Mouse (Mus musculus) ES-E14 (cell line): ENCODE data around the gene Bace2. TPM values are rescaled to one million over a fixed set of nuclear protein-coding genes. Genes with fewer than 3 reads are reported as not detected.

Source experiments
- DNase-seq: peaks from one replicate; pipeline ENCODE4 v3.0.0-alpha.2; 2013; ENCODE audit warnings: low read depth, low spot score
- H3K27ac ChIP-seq: 2 replicates; pipeline ENCODE4 v1.5.1; 2012; ENCODE audit warnings: low read depth, mild to moderate bottlenecking, low read length, moderate library complexity, mixed read lengths; ENCODE audit not compliant: poor library complexity, insufficient read depth, severe bottlenecking
- H3K36me3 ChIP-seq: 2 replicates; pipeline ENCODE4 v1.6.1; 2012; ENCODE audit warnings: mild to moderate bottlenecking, low read length, moderate library complexity, mixed read lengths; ENCODE audit not compliant: control insufficient read depth, poor library complexity, insufficient read depth, severe bottlenecking
- H3K4me1 ChIP-seq, 2 experiments: fragments of 150-350 bp in 1 of 2; sonication (generic) in 1 of 2; 2 replicates each; pipeline ENCODE4 v1.6.1; 2012; ENCODE audit warnings: low read length in 2 of 2, mild to moderate bottlenecking in 1 of 2, mixed read lengths in 1 of 2; ENCODE audit not compliant: control insufficient read depth in 2 of 2, insufficient read depth in 2 of 2, poor library complexity in 1 of 2
- H3K4me3 ChIP-seq, 2 experiments: fragments of 150-350 bp in 1 of 2; sonication (generic) in 1 of 2; 2 replicates each; pipeline ENCODE4 v1.5.1; 2012; ENCODE audit warnings: low read length in 2 of 2, low read depth in 1 of 2, mild to moderate bottlenecking in 1 of 2, mixed read lengths in 1 of 2; ENCODE audit not compliant: insufficient read depth in 1 of 2, poor library complexity in 1 of 2, severe bottlenecking in 1 of 2
- H3K9ac ChIP-seq: 2 replicates; pipeline ENCODE4 v1.6.1; 2012; ENCODE audit warnings: low read depth, mild to moderate bottlenecking, low read length, mixed read lengths; ENCODE audit not compliant: poor library complexity, insufficient read depth, severe bottlenecking
- H3K9me3 ChIP-seq: fragments of 150-350 bp; sonication (generic); 2 replicates; pipeline ENCODE4 v1.6.1; 2012; ENCODE audit warnings: low read depth, mild to moderate bottlenecking, low read length; ENCODE audit not compliant: control insufficient read depth, insufficient read depth
- CHD2 ChIP-seq: IDR thresholded peaks from 2 replicates; pipeline ENCODE4 v1.6.1; 2014; ENCODE audit warnings: mild to moderate bottlenecking, low read depth, low read length, inconsistent platforms
- HCFC1 ChIP-seq: IDR thresholded peaks from 2 replicates; pipeline ENCODE4 v1.6.1; 2012; ENCODE audit warnings: low read length, inconsistent platforms, borderline replicate concordance; ENCODE audit not compliant: insufficient read depth
- MAFK ChIP-seq: IDR thresholded peaks from 2 replicates; pipeline ENCODE4 v1.6.1; 2014; ENCODE audit warnings: mild to moderate bottlenecking, low read depth, low read length, inconsistent platforms; ENCODE audit not compliant: insufficient read depth
- ZC3H11A ChIP-seq: IDR thresholded peaks from 2 replicates; pipeline ENCODE4 v1.6.1; 2012; ENCODE audit warnings: low read depth, mild to moderate bottlenecking, inconsistent platforms, low read length, borderline replicate concordance
- ZNF384 ChIP-seq: IDR thresholded peaks from 2 replicates; pipeline ENCODE4 v1.6.1; 2012; ENCODE audit warnings: low read depth, low read length, inconsistent platforms
- in situ Hi-C, 2 experiments: fragments of 600-800 bp; cut with MboI; formaldehyde crosslinking; loops; one replicate each; pipeline ENCODE4 v1.15.1; 2025; ENCODE audit warnings: low sequenced_read_pairs in 2 of 2, inconsistent platforms in 1 of 2; ENCODE audit not compliant: unreplicated experiment in 2 of 2
- total RNA-seq: library from RNA; depleted of rRNA; stranded (reverse); fragments of 300-350 nt; gene quantifications from 2 replicates; pipeline ENCODE4 v1.2.3, GENCODE M21; 2012

Gene Bace2
- total RNA-seq, 1 experiment = 0.54 TPM

GRCm38 (mm10) chr16:97431328-97431727, 74.8 kb downstream of the Bace2 start:
- Histone ChIP-seq H3K4me1 (no peaks in the 10 kb centered on the region), H3K27ac (no peak overlapping the region), H3K36me3 (no peaks in the 10 kb centered on the region), H3K9me3 (no peaks in the 10 kb centered on the region), H3K9ac (no peak overlapping the region), H3K4me3 (no peak overlapping the region)
- in situ Hi-C loops = no loop called here
- no peak for DNase-seq
- no peak for TF ChIP-seq ZNF384
- TF ChIP-seq ZC3H11A = no peak
- TF ChIP-seq HCFC1 = no peak
- no peak for TF ChIP-seq CHD2
- no peak for TF ChIP-seq MAFK

GRCm38 (mm10) chr16:97434206-97434605, 77.7 kb downstream of the Bace2 start:
- no peaks in the 10 kb centered on the region for H3K9me3 ChIP-seq
- no peak overlapping the region for H3K27ac ChIP-seq
- no peak for TF ChIP-seq HCFC1
- no peak for TF ChIP-seq CHD2
- no peak for TF ChIP-seq ZNF384
- no peak for TF ChIP-seq MAFK
- TF ChIP-seq ZC3H11A = no peak
- H3K36me3 ChIP-seq = no peaks in the 10 kb centered on the region
- DNase-seq = no peak
- no peak overlapping the region for H3K4me3 ChIP-seq
- no peaks in the 10 kb centered on the region for H3K4me1 ChIP-seq
- no peak overlapping the region for H3K9ac ChIP-seq
- in situ Hi-C loops = no loop called here

GRCm38 (mm10) chr16:97437448-97438056, 81.0 kb downstream of the Bace2 start:
- no peak for DNase-seq
- TF ChIP-seq ZNF384 = no peak
- no peak for TF ChIP-seq HCFC1
- no peak for TF ChIP-seq MAFK
- TF ChIP-seq ZC3H11A = no peak
- no peak for TF ChIP-seq CHD2
- Histone ChIP-seq H3K4me1 (no peaks in the 10 kb centered on the region), H3K27ac (no peak overlapping the region), H3K36me3 (no peaks in the 10 kb centered on the region), H3K9me3 (no peaks in the 10 kb centered on the region), H3K9ac (no peak overlapping the region), H3K4me3 (no peak overlapping the region)
- in situ Hi-C loops = no loop called here

GRCm38 (mm10) chr16:97438191-97438590, 81.6 kb downstream of the Bace2 start:
- H3K9ac ChIP-seq = no peak overlapping the region
- no peak for TF ChIP-seq HCFC1
- TF ChIP-seq CHD2 = no peak
- TF ChIP-seq ZC3H11A = no peak
- TF ChIP-seq MAFK = no peak
- TF ChIP-seq ZNF384 = no peak
- no peaks in the 10 kb centered on the region for H3K9me3 ChIP-seq
- no peak overlapping the region for H3K27ac ChIP-seq
- DNase-seq = no peak
- no peaks in the 10 kb centered on the region for H3K36me3 ChIP-seq
- H3K4me1 ChIP-seq = no peaks in the 10 kb centered on the region
- H3K4me3 ChIP-seq = no peak overlapping the region
- in situ Hi-C loops = no loop called here

- H3K9ac ChIP-seq = no peak overlapping the region
- in situ Hi-C loops = no loop called here
- no peak overlapping the region for H3K4me3 ChIP-seq
- H3K4me1 ChIP-seq = no peaks in the 10 kb centered on the region
- no peak overlapping the region for H3K27ac ChIP-seq
- H3K36me3 ChIP-seq = no peaks in the 10 kb centered on the region
- no peak for DNase-seq
- TF ChIP-seq MAFK (peak; percentile 49; the same call in 1 of the 2 replicates), HCFC1 (no peak)
- no peaks in the 10 kb centered on the region for H3K9me3 ChIP-seq
These were observed 85.4 kb downstream of the Bace2 start for GRCm38 (mm10) chr16:97441967-97442366.
